Mouse (Mus musculus) small intestine, adult 2 months (tissue): ENCODE results near the gene Tuba1b. TPM values are rescaled to one million over a fixed set of nuclear protein-coding genes. Genes with fewer than 3 reads are reported as not detected.

Source experiments
- H3K27ac ChIP-seq: fragments of 200-500 bp; 2 replicates; pipeline ENCODE4 v1.5.1; 2012; ENCODE audit warnings: low read depth, low read length, control low read depth, inconsistent platforms; ENCODE audit not compliant: insufficient read depth
- H3K27me3 ChIP-seq: fragments of 200-500 bp; 2 replicates; pipeline ENCODE4 v1.6.1; 2012; ENCODE audit warnings: mild to moderate bottlenecking, moderate library complexity, low read length, inconsistent platforms; ENCODE audit not compliant: control insufficient read depth, insufficient read depth
- H3K36me3 ChIP-seq: fragments of 200-500 bp; 2 replicates; pipeline ENCODE4 v1.6.1; 2012; ENCODE audit warnings: mild to moderate bottlenecking, low read length, control low read depth, inconsistent platforms; ENCODE audit not compliant: control insufficient read depth, insufficient read depth
- H3K4me1 ChIP-seq: fragments of 200-500 bp; 2 replicates; pipeline ENCODE4 v1.6.1; 2012; ENCODE audit warnings: low read length, inconsistent platforms, mixed read lengths; ENCODE audit not compliant: control insufficient read depth, insufficient read depth, insufficient read length
- H3K4me3 ChIP-seq: fragments of 200-500 bp; 2 replicates; pipeline ENCODE4 v1.5.1; 2012; ENCODE audit warnings: low read depth, mild to moderate bottlenecking, control low read depth, inconsistent platforms, low read length, moderate library complexity
- CTCF ChIP-seq: fragments of 200-500 bp; IDR thresholded peaks from 2 replicates; pipeline ENCODE4 v1.5.1; 2012; ENCODE audit warnings: low read depth, mild to moderate bottlenecking, control low read depth, inconsistent platforms, low read length, moderate library complexity, mixed read lengths; ENCODE audit not compliant: insufficient replicate concordance, insufficient read length; ENCODE audit errors: extremely low read depth
- POLR2A ChIP-seq: fragments of 200-500 bp; IDR thresholded peaks from 2 replicates; pipeline ENCODE4 v1.6.1; 2012; ENCODE audit warnings: low read depth, mild to moderate bottlenecking, control low read depth, inconsistent platforms, low read length, moderate library complexity
- WGBS: fragments of 180-500 bp; shearing (Covaris S2); methylation state at CpG from one replicate; pipeline ENCODE4 v1.1.7; 2018; 5-methylcytosine and 5-hydroxymethylcytosine counted together
- polyA plus RNA-seq: library from polyadenylated mRNA; depleted of rRNA; stranded (reverse); fragments of >200 nt; gene quantifications from 2 replicates; pipeline ENCODE4 v1.2.3, GENCODE M21; 2012

Gene Tuba1b
- polyA plus RNA-seq, 1 experiment: 523 TPM

- H3K27me3 ChIP-seq: peaks cover 54% of the 10 kb centered on the region
- peak within 1 kb of the TSS; percentile 76 for H3K4me3 ChIP-seq
- H3K36me3 ChIP-seq: no peaks in the 10 kb centered on the region
- H3K27ac ChIP-seq: no peak within 1 kb of the TSS
- H3K4me1 ChIP-seq: peaks cover 20% of the 10 kb centered on the region
- no peak for TF ChIP-seq POLR2A
- TF ChIP-seq CTCF: no peak
- WGBS: under 1% methylated on average over 77 of the region's 77 CpGs
These were observed 40.2 kb downstream of the Tuba1b start, which contains the start of gene Rhebl1 for GRCm38 (mm10) chr15:98893940-98894745. Rhebl1 (minus strand) TSS chr15:98894540.

- no peak overlapping the region for H3K4me3 ChIP-seq
- WGBS: 93% methylated on average over 4 of the region's 4 CpGs
- peaks cover 44% of the 10 kb centered on the region for H3K27me3 ChIP-seq
- H3K4me1 ChIP-seq: peaks cover 20% of the 10 kb centered on the region
- no peak overlapping the region for H3K27ac ChIP-seq
- TF ChIP-seq POLR2A: no peak
- no peak for TF ChIP-seq CTCF
- H3K36me3 ChIP-seq: no peaks in the 10 kb centered on the region
These were observed 41.3 kb downstream of the Tuba1b start for GRCm38 (mm10) chr15:98893036-98893435.

- no peak overlapping the region for H3K27ac ChIP-seq
- TF ChIP-seq CTCF: peak; percentile 58; the same call in 1 of the 2 replicates
- no peak for TF ChIP-seq POLR2A
- WGBS: 27% methylated on average over 6 of the region's 6 CpGs
- H3K4me1 ChIP-seq: peaks cover 18% of the 10 kb centered on the region
- peaks cover 34% of the 10 kb centered on the region for H3K27me3 ChIP-seq
- no peak overlapping the region for H3K4me3 ChIP-seq
- no peaks in the 10 kb centered on the region for H3K36me3 ChIP-seq
These were observed 42.3 kb downstream of the Tuba1b start for GRCm38 (mm10) chr15:98891907-98892606.

- Histone ChIP-seq H3K36me3 (no peaks in the 10 kb centered on the region), H3K4me1 (peaks cover 18% of the 10 kb centered on the region), H3K27ac (no peak overlapping the region), H3K27me3 (peaks cover 29% of the 10 kb centered on the region), H3K4me3 (peak overlapping the region; percentile 47)
- TF ChIP-seq POLR2A: no peak
- TF ChIP-seq CTCF: no peak
- WGBS: 15% methylated on average over 19 of the region's 19 CpGs
These were observed 43.1 kb downstream of the Tuba1b start for GRCm38 (mm10) chr15:98891198-98891742.

GRCm38 (mm10) chr15:98887526-98887925 is 46.8 kb downstream of the Tuba1b start:
- Histone ChIP-seq H3K27ac (no peak overlapping the region), H3K36me3 (no peaks in the 10 kb centered on the region), H3K4me3 (no peak overlapping the region), H3K4me1 (peaks cover 2% of the 10 kb centered on the region; the same call in 1 of the 2 replicates), H3K27me3 (no peaks in the 10 kb centered on the region)
- no peak for TF ChIP-seq POLR2A
- no peak for TF ChIP-seq CTCF
- WGBS: 79% methylated on average over 7 of the region's 7 CpGs

GRCm38 (mm10) chr15:98886667-98887387 is 47.5 kb downstream of the Tuba1b start:
- Histone ChIP-seq H3K27ac (no peak overlapping the region), H3K4me1 (peaks cover 2% of the 10 kb centered on the region; the same call in 1 of the 2 replicates), H3K27me3 (no peaks in the 10 kb centered on the region), H3K4me3 (no peak overlapping the region), H3K36me3 (no peaks in the 10 kb centered on the region)
- no peak for TF ChIP-seq CTCF
- WGBS: 66% methylated on average over 8 of the region's 8 CpGs
